Mouse (Mus musculus): ENCODE measurements around the gene Efcab9. TPM values are rescaled to one million over a fixed set of nuclear protein-coding genes. Genes with fewer than 3 reads are reported as not detected.

Gene Efcab9
- polyA plus RNA-seq, 1 experiment from 2014 or later, result 0.29 TPM

DNA sequence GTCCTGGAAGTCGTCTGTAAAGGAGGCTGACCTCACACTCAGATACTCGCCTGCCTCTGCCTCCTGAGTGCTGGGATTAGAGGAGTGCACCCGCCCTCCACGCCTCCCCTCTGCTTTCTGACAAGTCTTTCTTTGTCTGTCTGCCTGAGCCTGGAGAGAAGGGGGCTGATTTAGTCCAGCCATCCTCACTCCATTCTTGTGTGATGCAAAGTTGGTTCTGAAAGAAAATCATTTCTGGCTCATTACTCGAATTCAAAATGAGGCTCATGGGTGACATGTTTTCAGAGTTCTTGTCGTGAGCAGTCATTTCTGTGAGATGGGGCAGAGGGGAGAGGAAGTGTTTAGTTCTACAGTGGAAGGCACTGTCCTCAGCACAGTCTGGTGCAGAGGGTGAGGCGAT, 5.1 kb upstream of the Efcab9 start:
- DNase-seq (ENCODE audit: low spot score) (peak; percentile 82), ATAC-seq (replicated peaks; ENCODE audit: low FRiP score) (peak; percentile 74)
- H3K36me3 ChIP-seq (ENCODE audit: control insufficient read depth, insufficient read depth, low read length), result no peaks in the 10 kb centered on the region
- WGBS, result 24% methylated on average over 7 of the region's 7 CpGs
- H3K9ac ChIP-seq (ENCODE audit: low read length), result no peak overlapping the region
- no peak overlapping the region for H3K27ac ChIP-seq (ENCODE audit: low read depth, low read length)
- peaks cover 6% of the 10 kb centered on the region; the same call in 1 of the 2 replicates for H3K4me1 ChIP-seq (replicated peaks; ENCODE audit: control insufficient read depth, insufficient read depth, low read length)
- no peak overlapping the region for H3K4me3 ChIP-seq (ENCODE audit: low read depth, low read length)
- H3K27me3 ChIP-seq (ENCODE audit: control insufficient read depth, insufficient read depth, low read length), result peaks cover 8% of the 10 kb centered on the region; the same call in 1 of the 2 replicates
- H3K4me2 ChIP-seq (ENCODE audit: low read depth, low read length, severe bottlenecking), result no peak overlapping the region
- H3K9me3 ChIP-seq (ENCODE audit: control insufficient read depth, low read length), result no peaks in the 10 kb centered on the region

DNA sequence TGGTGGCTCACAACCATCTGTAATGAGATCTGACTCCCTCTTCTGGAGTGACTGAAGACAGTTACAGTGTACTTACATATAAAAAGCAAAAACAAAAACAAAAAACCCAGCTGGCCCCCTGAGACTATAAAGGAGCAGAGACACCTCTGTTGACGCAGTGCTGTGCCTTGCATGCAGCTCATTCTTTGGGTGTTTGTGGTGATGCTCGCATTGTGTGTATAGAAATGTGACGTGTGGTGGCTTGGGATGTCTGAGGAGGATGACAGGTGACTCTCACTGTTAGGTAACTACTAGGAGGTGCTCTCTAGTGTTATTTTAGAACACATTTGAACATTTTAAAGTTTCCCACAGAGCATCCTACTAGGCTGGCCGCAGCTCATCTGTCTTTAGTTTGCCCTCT, 3.8 kb upstream of the Efcab9 start:
- no peak for DNase-seq (ENCODE audit: low spot score)
- Histone ChIP-seq H3K4me2 (ENCODE audit: low read depth, low read length, severe bottlenecking) (no peak overlapping the region), H3K36me3 (ENCODE audit: control insufficient read depth, insufficient read depth, low read length) (no peaks in the 10 kb centered on the region), H3K9ac (ENCODE audit: low read length) (no peak overlapping the region), H3K4me1 (replicated peaks; ENCODE audit: control insufficient read depth, insufficient read depth, low read length) (peaks cover 8% of the 10 kb centered on the region; the same call in 1 of the 2 replicates), H3K27me3 (ENCODE audit: control insufficient read depth, insufficient read depth, low read length) (peaks cover 8% of the 10 kb centered on the region; the same call in 1 of the 2 replicates), H3K4me3 (ENCODE audit: low read depth, low read length) (no peak overlapping the region), H3K27ac (ENCODE audit: low read depth, low read length) (no peak overlapping the region), H3K9me3 (ENCODE audit: control insufficient read depth, low read length) (no peaks in the 10 kb centered on the region)
- WGBS, result 91% methylated on average over 4 of the region's 4 CpGs
- no peak for ATAC-seq (replicated peaks; ENCODE audit: low FRiP score)

DNA sequence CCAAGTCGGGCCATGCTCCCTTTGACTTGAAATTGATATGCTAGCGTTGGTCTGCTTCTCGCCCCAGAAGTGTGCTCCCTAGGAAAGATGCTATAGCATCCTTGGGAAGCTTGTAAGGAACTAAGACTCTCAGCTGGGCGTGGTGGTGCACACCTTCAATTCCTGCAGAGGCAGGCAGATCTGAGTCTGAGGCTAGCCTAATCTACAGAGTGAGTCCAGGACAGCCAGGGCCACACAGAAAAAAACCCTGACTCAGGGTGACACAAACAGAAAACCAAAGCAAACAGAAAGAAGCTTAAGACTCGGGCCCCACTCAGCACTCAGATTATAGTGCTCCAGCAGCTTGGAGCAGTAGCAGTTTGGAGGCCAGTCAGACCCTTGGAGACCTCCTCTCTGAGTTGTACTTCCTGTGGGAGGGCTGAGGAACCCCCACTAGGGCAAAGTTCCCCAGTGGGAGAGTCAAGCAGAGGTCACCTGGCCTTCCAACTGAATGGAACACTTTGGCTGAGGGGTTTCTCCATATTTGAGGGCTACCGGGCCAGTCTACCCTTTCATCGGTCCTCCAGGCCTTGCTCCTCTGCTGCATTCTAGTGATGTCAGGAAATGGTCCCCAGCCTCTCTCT, 2.7 kb upstream of the Efcab9 start:
- H3K9me3 ChIP-seq (ENCODE audit: control insufficient read depth, low read length), result no peaks in the 10 kb centered on the region
- DNase-seq (ENCODE audit: low spot score), result no peak
- no peaks in the 10 kb centered on the region for H3K36me3 ChIP-seq (ENCODE audit: control insufficient read depth, insufficient read depth, low read length)
- peaks cover 8% of the 10 kb centered on the region; the same call in 1 of the 2 replicates for H3K27me3 ChIP-seq (ENCODE audit: control insufficient read depth, insufficient read depth, low read length)
- no peak overlapping the region for H3K4me2 ChIP-seq (ENCODE audit: low read depth, low read length, severe bottlenecking)
- no peak for ATAC-seq (replicated peaks; ENCODE audit: low FRiP score)
- no peak overlapping the region for H3K27ac ChIP-seq (ENCODE audit: low read depth, low read length)
- H3K9ac ChIP-seq (ENCODE audit: low read length), result no peak overlapping the region
- H3K4me1 ChIP-seq (replicated peaks; ENCODE audit: control insufficient read depth, insufficient read depth, low read length), result peaks cover 8% of the 10 kb centered on the region; the same call in 1 of the 2 replicates
- H3K4me3 ChIP-seq (ENCODE audit: low read depth, low read length), result no peak overlapping the region
- 77% methylated on average over 7 of the region's 7 CpGs for WGBS

DNA sequence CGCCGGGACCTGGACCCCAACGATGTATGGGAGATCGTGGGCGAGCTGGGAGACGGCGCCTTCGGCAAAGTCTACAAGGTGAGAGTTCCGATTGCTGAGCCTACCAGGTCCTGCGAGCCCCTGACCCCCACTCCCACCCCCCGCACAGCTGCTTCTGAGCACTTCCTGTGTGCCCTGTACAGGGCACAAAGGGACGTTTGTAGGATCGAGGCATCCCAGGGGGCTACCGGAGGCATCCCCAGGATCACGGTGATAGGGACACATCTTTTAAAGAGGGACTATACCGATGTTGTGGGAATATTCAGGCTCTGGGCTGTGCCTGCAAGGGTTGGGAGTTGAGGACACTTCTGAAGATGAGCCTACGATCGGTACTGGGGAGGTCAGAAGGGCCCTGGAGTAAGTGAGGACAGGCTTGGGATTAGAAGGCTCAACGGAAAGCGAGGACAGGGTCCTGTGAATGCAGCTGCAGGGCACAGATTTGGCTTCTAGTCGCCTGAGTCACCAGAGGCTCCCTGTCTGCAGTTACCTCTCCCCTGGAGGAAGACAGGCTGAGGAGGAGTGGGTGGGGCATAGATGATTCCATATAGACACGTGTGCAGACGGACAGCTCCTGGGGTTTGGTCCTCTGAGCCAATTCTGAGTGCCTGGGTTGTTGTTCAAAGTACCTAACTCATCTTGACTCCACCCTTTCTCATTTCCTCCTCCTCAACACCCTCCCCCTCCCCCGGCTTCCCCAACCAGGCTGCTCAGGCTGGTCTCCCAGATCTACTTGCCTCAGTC, 1.8 kb upstream of the Efcab9 start:
- H3K27ac ChIP-seq (ENCODE audit: low read depth, low read length), result no peak overlapping the region
- peak overlapping the region; percentile 55 for H3K4me3 ChIP-seq (ENCODE audit: low read depth, low read length)
- peak overlapping the region; percentile 97 for H3K4me2 ChIP-seq (ENCODE audit: low read depth, low read length, severe bottlenecking)
- 1% methylated on average over 24 of the region's 24 CpGs for WGBS
- H3K27me3 ChIP-seq (ENCODE audit: control insufficient read depth, insufficient read depth, low read length), result peaks cover 8% of the 10 kb centered on the region; the same call in 1 of the 2 replicates
- DNase-seq (ENCODE audit: low spot score) (no peak), ATAC-seq (replicated peaks; ENCODE audit: low FRiP score) (peak; percentile 39)
- H3K9me3 ChIP-seq (ENCODE audit: control insufficient read depth, low read length), result no peaks in the 10 kb centered on the region
- peaks cover 8% of the 10 kb centered on the region; the same call in 1 of the 2 replicates for H3K4me1 ChIP-seq (replicated peaks; ENCODE audit: control insufficient read depth, insufficient read depth, low read length)
- no peaks in the 10 kb centered on the region for H3K36me3 ChIP-seq (ENCODE audit: control insufficient read depth, insufficient read depth, low read length)
- peak overlapping the region; percentile 67 for H3K9ac ChIP-seq (ENCODE audit: low read length)

DNA sequence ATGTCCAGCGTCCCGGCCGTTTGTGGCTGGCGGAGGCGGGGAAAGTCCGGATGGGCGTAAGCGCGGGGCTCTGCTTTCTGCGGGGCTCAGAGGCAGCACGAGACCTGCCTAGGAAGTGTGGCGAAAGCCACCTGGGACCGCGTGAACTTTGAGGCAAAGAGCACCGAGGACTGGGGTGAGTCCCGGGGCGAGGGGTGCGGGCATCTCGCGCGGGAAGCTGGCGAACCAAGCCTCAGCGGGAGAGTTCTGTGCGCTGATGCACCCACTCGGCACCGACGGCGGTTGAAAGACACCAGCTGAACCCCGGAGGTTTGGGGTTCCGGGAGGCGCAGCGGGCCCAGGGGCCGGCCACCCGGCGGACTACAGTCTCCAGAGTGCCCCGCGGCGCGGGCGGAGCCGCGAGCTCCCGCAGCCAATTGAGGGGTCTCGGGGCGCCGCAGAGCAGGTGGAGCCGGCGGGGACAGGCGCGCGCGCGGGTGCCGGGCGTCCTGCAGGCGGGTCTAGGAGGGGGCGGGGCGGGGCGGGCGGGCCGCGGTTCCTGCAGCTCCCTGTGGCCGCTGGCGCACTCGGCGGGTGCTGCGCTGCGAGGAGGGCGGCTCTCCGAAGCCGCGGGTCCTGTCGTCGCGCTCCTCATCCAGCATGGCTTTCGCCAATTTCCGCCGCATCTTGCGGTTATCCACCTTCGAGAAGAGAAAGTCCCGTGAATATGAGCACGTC, 1.0 kb upstream of the Efcab9 start, which contains the start of gene Stk10:
Stk10 (plus strand) TSS at position 541 of the 717 bp plus-strand sequence.
- Histone ChIP-seq H3K27ac (ENCODE audit: low read depth, low read length) (no peak within 1 kb of the TSS), H3K36me3 (ENCODE audit: control insufficient read depth, insufficient read depth, low read length) (no peaks in the 10 kb centered on the region), H3K27me3 (ENCODE audit: control insufficient read depth, insufficient read depth, low read length) (peaks cover 8% of the 10 kb centered on the region; the same call in 1 of the 2 replicates), H3K9ac (ENCODE audit: low read length) (peak within 1 kb of the TSS; percentile 67), H3K4me3 (ENCODE audit: low read depth, low read length) (peak within 1 kb of the TSS; percentile 55), H3K9me3 (ENCODE audit: control insufficient read depth, low read length) (no peaks in the 10 kb centered on the region), H3K4me2 (ENCODE audit: low read depth, low read length, severe bottlenecking) (peak within 1 kb of the TSS; percentile 97), H3K4me1 (replicated peaks; ENCODE audit: control insufficient read depth, insufficient read depth, low read length) (peaks cover 8% of the 10 kb centered on the region; the same call in 1 of the 2 replicates)
- ATAC-seq (replicated peaks; ENCODE audit: low FRiP score) (peak; percentile 93), DNase-seq (ENCODE audit: low spot score) (peak; percentile 94)
- WGBS, result under 1% methylated on average over 66 of the region's 82 CpGs

DNA sequence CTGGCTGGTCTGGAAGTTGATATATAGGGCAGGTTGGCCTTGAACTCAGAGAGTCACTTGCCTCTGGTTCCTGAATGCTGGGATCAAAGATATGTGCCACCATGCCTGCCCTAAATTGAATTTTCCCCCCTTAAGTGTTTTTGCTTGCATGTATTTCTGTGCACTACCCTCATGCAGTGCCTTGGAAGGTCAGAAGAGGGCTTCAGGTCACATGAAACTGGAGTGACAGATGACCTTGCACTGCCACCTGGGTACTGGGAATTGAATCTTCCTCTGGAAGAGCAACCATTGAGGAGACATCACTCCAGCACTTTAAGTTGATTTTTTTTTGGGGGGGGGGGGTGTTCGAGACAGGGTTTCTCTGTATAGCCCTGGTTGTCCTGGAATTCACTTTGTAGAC, 1.7 kb downstream of the Efcab9 start:
- WGBS, result 67% methylated on average over 1 of the region's 1 CpGs

DNA sequence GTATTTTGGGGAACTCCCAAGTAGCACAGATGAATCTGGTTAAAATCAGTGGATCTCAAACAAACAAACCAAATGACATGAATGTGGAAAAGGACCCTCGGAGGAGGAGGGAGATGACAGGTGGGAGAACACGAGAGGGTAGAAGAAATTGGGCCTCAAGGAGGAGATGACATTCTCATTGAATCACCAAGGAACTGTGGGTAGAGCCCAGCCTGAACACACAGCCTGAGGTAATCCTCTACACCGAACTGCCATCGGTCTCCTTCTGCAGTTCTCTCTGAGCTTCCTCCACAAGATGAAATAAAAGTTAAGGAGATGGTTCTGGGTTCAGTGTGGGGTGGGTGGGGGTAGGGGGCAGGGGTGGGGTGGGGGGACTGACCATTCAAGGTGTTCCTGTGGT, 4.9 kb downstream of the Efcab9 start:
- Histone ChIP-seq H3K9me3 (ENCODE audit: control insufficient read depth, low read length) (no peaks in the 10 kb centered on the region), H3K36me3 (ENCODE audit: control insufficient read depth, insufficient read depth, low read length) (no peaks in the 10 kb centered on the region), H3K4me3 (ENCODE audit: low read depth, low read length) (no peak overlapping the region), H3K9ac (ENCODE audit: low read length) (no peak overlapping the region), H3K4me2 (ENCODE audit: low read depth, low read length, severe bottlenecking) (no peak overlapping the region), H3K27ac (ENCODE audit: low read depth, low read length) (no peak overlapping the region), H3K4me1 (replicated peaks; ENCODE audit: control insufficient read depth, insufficient read depth, low read length) (0 out of 2 replicates have a peak, but pooled peaks cover 2% of the 10 kb centered on the region), H3K27me3 (ENCODE audit: control insufficient read depth, insufficient read depth, low read length) (no peaks in the 10 kb centered on the region)
- DNase-seq (ENCODE audit: low spot score), result peak; percentile 30
- no peak for ATAC-seq (replicated peaks; ENCODE audit: low FRiP score)
- 93% methylated on average over 4 of the region's 4 CpGs for WGBS

More for the DNA sequence above, 1.7 kb downstream of the Efcab9 start:
- H3K9ac ChIP-seq (ENCODE audit: low read length), result no peak overlapping the region
- DNase-seq (ENCODE audit: low spot score), result peak; percentile 44
- H3K36me3 ChIP-seq (ENCODE audit: control insufficient read depth, insufficient read depth, low read length), result no peaks in the 10 kb centered on the region
- no peak overlapping the region for H3K27ac ChIP-seq (ENCODE audit: low read depth, low read length)
- H3K4me1 ChIP-seq (replicated peaks; ENCODE audit: control insufficient read depth, insufficient read depth, low read length), result peaks cover 8% of the 10 kb centered on the region; the same call in 1 of the 2 replicates
- H3K4me2 ChIP-seq (ENCODE audit: low read depth, low read length, severe bottlenecking), result no peak overlapping the region
- H3K27me3 ChIP-seq (ENCODE audit: control insufficient read depth, insufficient read depth, low read length), result peaks cover 8% of the 10 kb centered on the region; the same call in 1 of the 2 replicates
- ATAC-seq (replicated peaks; ENCODE audit: low FRiP score), result no peak
- no peak overlapping the region for H3K4me3 ChIP-seq (ENCODE audit: low read depth, low read length)
- H3K9me3 ChIP-seq (ENCODE audit: control insufficient read depth, low read length), result no peaks in the 10 kb centered on the region

DNA sequence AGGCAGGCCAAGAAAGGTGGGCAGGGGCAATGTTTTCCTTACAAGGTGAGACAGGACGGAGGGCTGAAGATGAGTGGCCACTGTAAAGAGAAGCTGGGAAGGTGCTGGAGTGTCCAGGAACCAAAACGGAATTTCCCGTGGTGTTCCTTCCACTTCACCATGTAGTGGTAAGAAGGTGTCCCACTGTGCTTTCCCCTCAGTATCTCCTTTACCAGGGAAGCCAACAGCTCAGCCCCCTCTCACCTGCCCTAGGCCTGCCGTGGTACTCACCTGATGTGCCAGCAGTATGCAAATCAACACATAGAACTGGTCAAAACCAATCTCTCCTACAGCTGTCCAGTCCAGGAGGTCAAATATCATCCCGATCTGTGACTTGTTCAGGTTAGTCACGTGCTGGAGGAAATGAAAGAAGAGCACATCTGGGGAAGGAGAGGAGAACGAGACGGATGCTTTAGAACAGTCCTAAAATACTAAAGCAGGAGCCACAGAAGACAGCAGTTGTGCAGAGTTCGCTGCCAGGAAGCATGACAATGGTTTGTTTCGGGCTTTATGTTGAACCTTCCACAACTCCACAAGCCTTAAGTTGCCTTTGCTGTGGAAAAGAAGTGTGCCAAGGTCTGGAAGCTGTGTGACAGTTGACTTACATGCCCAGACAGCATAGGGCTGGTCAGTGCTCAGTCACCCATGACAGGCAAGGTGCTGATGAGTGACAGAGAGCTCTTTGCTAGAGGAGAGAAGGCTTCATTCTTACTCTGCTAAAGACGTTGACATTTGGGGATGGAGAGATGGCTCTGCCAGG, 7.6 kb downstream of the Efcab9 start:
- no peaks in the 10 kb centered on the region for H3K9me3 ChIP-seq (ENCODE audit: control insufficient read depth, low read length)
- H3K27me3 ChIP-seq (ENCODE audit: control insufficient read depth, insufficient read depth, low read length), result no peaks in the 10 kb centered on the region
- ATAC-seq (replicated peaks; ENCODE audit: low FRiP score) (no peak), DNase-seq (ENCODE audit: low spot score) (peak; percentile 44)
- no peak overlapping the region for H3K27ac ChIP-seq (ENCODE audit: low read depth, low read length)
- H3K4me2 ChIP-seq (ENCODE audit: low read depth, low read length, severe bottlenecking), result no peak overlapping the region
- no peaks in the 10 kb centered on the region for H3K4me1 ChIP-seq (replicated peaks; ENCODE audit: control insufficient read depth, insufficient read depth, low read length)
- WGBS, result 85% methylated on average over 11 of the region's 11 CpGs
- no peak overlapping the region for H3K4me3 ChIP-seq (ENCODE audit: low read depth, low read length)
- H3K36me3 ChIP-seq (ENCODE audit: control insufficient read depth, insufficient read depth, low read length), result no peaks in the 10 kb centered on the region
- no peak overlapping the region for H3K9ac ChIP-seq (ENCODE audit: low read length)
